Mouse (Mus musculus) heart, adult 2 months (tissue): ENCODE measurements around the gene Bhlha15.

ENCODE experiments used
- CTCF ChIP-seq: fragments of 200-600 bp; IDR thresholded peaks from 2 replicates; pipeline ENCODE4 v1.8.1; 2022; ENCODE audit warnings: antibody characterized with exemption, mild to moderate bottlenecking, moderate library complexity
- EP300 ChIP-seq: fragments of 200-500 bp; IDR thresholded peaks from 2 replicates; pipeline ENCODE4 v1.6.1; 2011; ENCODE audit warnings: low read depth, low read length, control low read depth; ENCODE audit not compliant: insufficient read depth
- POLR2A ChIP-seq: fragments of 200-500 bp; IDR thresholded peaks from 2 replicates; pipeline ENCODE4 v1.6.1; 2011; ENCODE audit warnings: mild to moderate bottlenecking, low read depth, low read length, control low read depth; ENCODE audit not compliant: insufficient read depth

GRCm38 (mm10) chr5:144204911-144205310 lies 14.8 kb downstream of the Bhlha15 start:
- TF ChIP-seq CTCF (no peak), EP300 (no peak), POLR2A (no peak)
